Mouse (Mus musculus): ENCODE results near the gene Gfpt1.

Gene Gfpt1

DNA sequence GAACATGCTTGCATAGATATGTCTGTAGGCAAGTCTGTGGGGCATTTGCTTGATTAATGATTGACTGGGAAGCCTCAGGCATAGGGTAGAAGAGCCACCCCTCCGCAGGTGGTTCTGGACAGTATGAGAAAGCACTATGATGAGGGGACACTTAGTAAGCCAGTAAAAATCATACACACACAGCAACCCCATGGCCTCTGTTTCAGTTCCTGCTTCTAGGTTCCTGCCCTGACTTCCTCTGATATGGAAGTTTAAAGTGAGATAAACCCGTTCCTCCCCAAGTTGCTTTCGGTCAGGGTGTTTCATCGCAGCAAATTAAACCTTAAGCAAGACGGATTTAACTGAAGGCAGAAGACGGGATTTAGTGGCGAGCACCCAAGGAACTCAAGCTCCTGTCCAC lies 88.0 kb downstream of the Gfpt1 start:
- in situ Hi-C loops (cut with MboI; ENCODE audit: low sequenced_read_pairs): no loop called here

DNA sequence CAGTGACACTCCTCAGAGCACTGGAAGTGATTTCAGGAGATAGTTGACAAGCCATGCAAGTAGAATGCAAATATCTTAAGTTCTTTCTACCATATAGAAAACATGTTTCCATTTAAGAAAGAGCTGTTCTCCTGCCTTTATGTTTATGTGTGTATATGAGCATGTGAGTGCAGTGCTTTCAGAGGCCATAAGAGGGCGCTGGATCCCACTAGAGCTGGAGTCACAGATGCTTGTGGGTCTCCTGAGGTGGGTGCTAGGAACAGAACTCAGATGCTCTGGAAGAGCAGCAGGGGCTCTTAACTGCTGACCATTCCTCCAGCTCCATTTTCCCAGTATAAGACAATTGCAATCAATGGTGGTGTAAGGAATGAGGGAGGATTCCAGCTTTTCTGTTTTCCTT lies 88.4 kb downstream of the Gfpt1 start:
- in situ Hi-C loops (cut with MboI; ENCODE audit: low sequenced_read_pairs): no loop called here

DNA sequence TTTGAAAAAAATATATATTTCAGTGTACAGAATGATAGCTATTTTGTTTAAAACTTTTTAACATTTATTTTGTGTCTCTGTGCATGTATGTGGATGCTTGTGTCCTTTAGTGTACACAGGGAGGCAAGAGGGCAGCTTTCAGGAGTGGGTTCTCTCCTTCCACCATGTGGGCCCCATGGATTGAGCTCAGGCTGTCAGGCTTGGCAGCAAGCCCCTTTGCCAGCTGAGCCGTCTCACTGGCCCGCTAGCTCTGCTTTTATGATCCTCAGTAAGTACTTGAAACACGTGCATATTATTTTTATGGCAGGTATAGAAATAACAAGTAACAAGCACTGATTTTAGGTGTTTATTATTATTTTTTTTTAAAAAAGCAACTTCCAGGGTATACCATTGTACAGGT lies 90.9 kb downstream of the Gfpt1 start:
- in situ Hi-C loops (cut with MboI; ENCODE audit: low sequenced_read_pairs): no loop called here

DNA sequence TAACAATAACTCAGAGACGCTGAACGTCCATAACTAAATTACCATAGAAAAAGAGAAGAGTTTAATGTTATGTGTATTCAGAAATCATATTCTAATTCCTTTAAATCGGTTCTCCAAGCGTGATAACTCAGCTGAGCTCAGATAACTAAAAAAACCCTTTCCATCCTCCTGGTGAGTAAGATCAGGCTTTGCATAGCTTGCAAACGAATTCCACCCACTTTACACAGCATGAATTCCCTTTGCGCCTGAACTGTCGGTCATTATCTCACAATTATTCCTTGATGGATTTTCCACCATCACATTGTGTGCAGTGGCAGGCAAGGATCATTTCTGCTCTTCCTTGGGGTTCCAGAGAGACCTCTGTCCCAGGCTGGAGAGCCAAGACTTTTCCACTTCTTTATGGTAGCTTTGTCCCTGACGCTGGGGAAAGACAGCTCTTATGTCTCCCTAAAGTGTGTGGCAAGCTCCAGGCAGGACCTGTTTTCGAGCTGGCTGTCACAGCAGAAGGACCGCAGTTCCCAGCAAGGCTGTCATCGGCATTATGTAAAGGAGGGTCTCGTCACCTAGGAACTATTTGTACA lies 91.4 kb downstream of the Gfpt1 start:
- in situ Hi-C loops (cut with MboI; ENCODE audit: low sequenced_read_pairs): no loop called here

DNA sequence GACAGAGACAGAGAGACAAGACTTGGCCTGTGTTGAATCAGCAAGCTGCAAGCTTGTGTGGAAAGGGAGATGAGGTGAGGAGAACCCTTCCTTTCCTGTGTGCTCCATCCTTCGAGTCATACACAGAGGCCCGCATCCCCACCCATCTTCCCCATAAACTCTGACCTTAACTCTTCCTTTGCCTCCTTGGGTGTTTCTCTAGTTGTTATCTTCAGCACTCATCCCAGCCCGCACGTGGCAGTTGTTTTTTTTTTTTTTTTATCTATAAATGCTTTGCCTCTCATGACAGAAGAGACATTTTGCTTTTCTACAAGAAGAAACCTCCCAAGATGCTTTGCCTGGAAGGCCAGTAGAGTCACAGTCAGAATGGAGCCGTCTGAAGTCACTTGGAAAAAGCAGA lies 95.8 kb downstream of the Gfpt1 start:
- in situ Hi-C loops (cut with MboI; ENCODE audit: low sequenced_read_pairs): no loop called here

DNA sequence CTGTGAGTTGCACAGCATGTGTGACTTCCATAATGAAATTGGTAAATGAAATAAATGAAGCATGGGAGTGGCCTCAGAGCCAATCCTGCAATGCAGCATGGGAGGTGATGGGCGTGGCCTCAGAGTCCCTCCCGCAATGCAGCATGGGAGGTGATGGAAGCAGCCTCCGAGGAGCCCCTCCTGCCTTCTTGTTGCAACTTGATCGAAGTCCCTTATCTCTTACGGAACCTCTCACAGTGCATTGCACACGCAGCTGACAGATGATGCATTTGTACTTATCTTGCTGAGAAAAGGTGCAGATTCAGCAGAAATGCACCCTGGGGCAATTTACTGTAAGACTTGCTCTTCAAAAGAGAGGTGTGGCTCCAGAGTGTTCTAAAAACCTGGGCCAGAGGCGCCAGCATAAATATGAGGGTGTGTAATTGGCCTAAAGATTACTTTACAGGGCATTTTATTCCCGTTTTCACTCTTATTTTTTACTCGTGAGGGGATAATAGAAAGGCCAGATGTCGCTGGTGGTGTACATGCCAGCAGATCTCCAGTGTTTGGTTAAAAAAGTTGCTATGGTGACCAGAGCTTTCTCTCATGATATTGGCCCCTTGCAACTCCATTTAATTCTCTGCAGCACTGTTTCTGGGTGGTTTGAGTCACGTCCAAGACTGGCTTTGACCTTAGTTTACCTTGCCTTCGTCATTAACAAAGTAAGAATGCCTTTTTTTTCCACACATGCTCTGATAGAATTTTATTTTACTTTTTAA lies 97.3 kb downstream of the Gfpt1 start:
- in situ Hi-C loops (cut with MboI; ENCODE audit: low sequenced_read_pairs): no loop called here

Measured in CH12F3 (cell line).